Mouse (Mus musculus) ovary, adult 2 months (tissue): ENCODE data around the gene B3galt4. TPM values are rescaled to one million over a fixed set of nuclear protein-coding genes. Genes with fewer than 3 reads are reported as not detected.

ENCODE experiments used
- polyA plus RNA-seq: library from polyadenylated mRNA; depleted of rRNA; stranded (reverse); fragments of >200 nt; gene quantifications from 2 replicates; pipeline ENCODE4 v1.2.3, GENCODE M21; 2012; rRNA removed

B3galt4 gene
- polyA plus RNA-seq = 13.9 and 15.3 TPM in 2 replicates

GRCm38 (mm10) chr17:33951021-33951946 lies at the start of gene B3galt4:
Gene B3galt4 (minus strand): TSS chr17:33951488.

GRCm38 (mm10) chr17:34000150-34000537 lies 48.9 kb upstream of the B3galt4 start, which contains the start of gene H2-K1:
Gene H2-K1 (minus strand): TSS chr17:34000347.

GRCm38 (mm10) chr17:33955555-33956214 lies 4.4 kb upstream of the B3galt4 start, which contains the start of the genes Vps52 and Rps18:
Gene Vps52 (plus strand): TSS chr17:33955812.
Gene Rps18 (minus strand): TSS chr17:33956001.

GRCm38 (mm10) chr17:33940206-33940805 lies 11.0 kb downstream of the B3galt4 start, which contains the start of the genes Pfdn6 and Wdr46:
Gene Pfdn6 (minus strand): TSS chr17:33940343.
Gene Wdr46 (plus strand): TSS chr17:33940660.

GRCm38 (mm10) chr17:33929371-33930279 lies 21.7 kb downstream of the B3galt4 start, which contains the start of gene Rgl2:
Gene Rgl2 (plus strand): TSS chr17:33929543.

GRCm38 (mm10) chr17:33915671-33916250 lies 35.5 kb downstream of the B3galt4 start, which contains the start of the genes Tapbp and Zbtb22:
Gene Tapbp (plus strand): TSS chr17:33915899.
Gene Zbtb22 (plus strand): TSS chr17:33915904.

GRCm38 (mm10) chr17:33909077-33909868 lies 42.0 kb downstream of the B3galt4 start, which contains the start of gene Daxx:
Gene Daxx (plus strand): TSS chr17:33909414.

GRCm38 (mm10) chr17:33904835-33905234 lies 46.5 kb downstream of the B3galt4 start, which contains the start of gene Platr17:
Gene Platr17 (plus strand): TSS chr17:33905135.

Other genes starting within 250 kb of the B3galt4 start
- 93.6 and 111 TPM in 2 replicates for gene March2, start 232.8 kb downstream of the B3galt4 start, polyA plus RNA-seq
- 589 and 629 TPM in 2 replicates for gene Rab11b, start 191.0 kb downstream of the B3galt4 start, polyA plus RNA-seq
- gene Angptl4, start 169.7 kb downstream of the B3galt4 start, polyA plus RNA-seq = 133 and 185 TPM in 2 replicates
- 193 and 200 TPM in 2 replicates for gene Kank3, start 141.0 kb downstream of the B3galt4 start, polyA plus RNA-seq
- 1,023 and 1,245 TPM in 2 replicates for gene Rps28, start 126.9 kb downstream of the B3galt4 start, polyA plus RNA-seq
- 549 and 689 TPM in 2 replicates for gene Ndufa7, start 126.9 kb downstream of the B3galt4 start, polyA plus RNA-seq
- gene Cd320, start 108.4 kb downstream of the B3galt4 start, polyA plus RNA-seq = 124 and 183 TPM in 2 replicates
- not detected in 2 replicates for gene Gm7029, start 77.7 kb downstream of the B3galt4 start, polyA plus RNA-seq
- 12.1 and 15.3 TPM in 2 replicates for gene Kifc1, start 60.8 kb downstream of the B3galt4 start, polyA plus RNA-seq
- 0.43 TPM in 1 of 2 replicates, not detected in the other for gene Platr17, start 46.4 kb downstream of the B3galt4 start, polyA plus RNA-seq
- gene Daxx, start 42.1 kb downstream of the B3galt4 start, polyA plus RNA-seq = 53.9 and 59.5 TPM in 2 replicates
- 189 and 212 TPM in 2 replicates for gene Tapbp, start 35.6 kb downstream of the B3galt4 start, polyA plus RNA-seq
- gene Zbtb22, start 35.6 kb downstream of the B3galt4 start, polyA plus RNA-seq = 105 and 109 TPM in 2 replicates
- gene Rgl2, start 21.9 kb downstream of the B3galt4 start, polyA plus RNA-seq = 212 and 227 TPM in 2 replicates
- 18.3 and 18.5 TPM in 2 replicates for gene Pfdn6, start 11.1 kb downstream of the B3galt4 start, polyA plus RNA-seq
- 26.7 and 33.0 TPM in 2 replicates for gene Wdr46, start 10.8 kb downstream of the B3galt4 start, polyA plus RNA-seq
- 65.4 and 80.8 TPM in 2 replicates for gene Vps52, start 4.3 kb upstream of the B3galt4 start, polyA plus RNA-seq
- gene Rps18, start 4.5 kb upstream of the B3galt4 start, polyA plus RNA-seq = 733 and 1,224 TPM in 2 replicates
- 968 and 1,399 TPM in 2 replicates for gene H2-K1, start 48.9 kb upstream of the B3galt4 start, polyA plus RNA-seq
- 133 and 190 TPM in 2 replicates for gene Ring1, start 73.2 kb upstream of the B3galt4 start, polyA plus RNA-seq
- 161 and 192 TPM in 2 replicates for gene H2-Ke6, start 76.6 kb upstream of the B3galt4 start, polyA plus RNA-seq
- 301 and 303 TPM in 2 replicates for gene Slc39a7, start 80.2 kb upstream of the B3galt4 start, polyA plus RNA-seq
- gene Rxrb, start 80.3 kb upstream of the B3galt4 start, polyA plus RNA-seq = 85.3 and 124 TPM in 2 replicates
- gene Col11a2, start 87.9 kb upstream of the B3galt4 start, polyA plus RNA-seq = 1.5 and 2.2 TPM in 2 replicates
- gene H2-Oa, start 140.9 kb upstream of the B3galt4 start, polyA plus RNA-seq = 4.3 and 5.2 TPM in 2 replicates
- gene H2-DMa, start 168.1 kb upstream of the B3galt4 start, polyA plus RNA-seq = 27.4 and 34.5 TPM in 2 replicates
- 98.9 and 139 TPM in 2 replicates for gene Brd2, start 171.1 kb upstream of the B3galt4 start, polyA plus RNA-seq
- 4.9 and 5.2 TPM in 2 replicates for gene H2-DMb2, start 191.8 kb upstream of the B3galt4 start, polyA plus RNA-seq
- gene H2-DMb1, start 201.6 kb upstream of the B3galt4 start, polyA plus RNA-seq = 37.1 and 46.2 TPM in 2 replicates
- gene Tap1, start 236.1 kb upstream of the B3galt4 start, polyA plus RNA-seq = 31.1 and 34.5 TPM in 2 replicates
- 33.5 and 45.8 TPM in 2 replicates for gene Psmb9, start 236.3 kb upstream of the B3galt4 start, polyA plus RNA-seq
- gene Psmb8, start 246.2 kb upstream of the B3galt4 start, polyA plus RNA-seq = 53.0 and 66.5 TPM in 2 replicates